Mouse (Mus musculus): Measurements from ENCODE around the gene Cabp1.

DNA sequence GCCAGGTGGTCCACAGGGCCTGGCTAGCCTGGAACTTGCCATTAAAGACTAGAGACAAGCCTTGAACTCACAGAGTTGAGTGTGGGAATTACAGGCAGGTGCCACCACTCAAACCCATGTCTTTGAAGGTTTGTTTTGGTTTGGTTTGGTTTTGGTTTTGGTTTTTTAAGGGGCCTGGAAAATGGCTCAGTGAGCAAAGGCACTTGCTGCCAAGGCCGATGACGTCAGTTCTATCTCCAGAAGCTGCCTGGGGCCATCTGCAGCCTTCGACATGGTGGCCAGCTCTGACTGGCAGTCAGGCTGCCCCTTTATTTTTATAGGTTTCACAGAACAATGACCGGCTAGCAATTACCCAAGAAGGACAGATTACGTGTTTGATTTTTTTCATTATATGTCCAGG is 73.2 kb downstream of the Cabp1 start:
- TF ChIP-seq CTCF (IDR thresholded peaks at IDR 0.05): no peak
- TF ChIP-seq EP300 (IDR thresholded peaks at IDR 0.05): no peak
